Mouse (Mus musculus): ENCODE measurements around the gene Jchain.

GRCm38 (mm10) chr5:88564501-88565147 is 36.9 kb upstream of the Jchain start, which contains the start of gene Rufy3:
- TF ChIP-seq CTCF (IDR thresholded peaks at IDR 0.05; ENCODE audit: borderline replicate concordance, control insufficient read depth, extremely low read depth, insufficient read depth, low read length, poor library complexity) (peak; percentile 82; the same call in 1 of the 2 replicates), POLR2A (IDR thresholded peaks at IDR 0.05; ENCODE audit: control insufficient read depth, extremely low read depth, insufficient read depth, low read length, poor library complexity) (0 out of 2 replicates have a peak, but pooled peaks have one; percentile 23)

Data from thymus, adult 2 months (tissue).